Comparison of ENCODE assay signal across 7 mouse cellular contexts in genomic region chr13:108159963-108160362, GRCm38 (mm10). TPM values are rescaled to one million over a fixed set of nuclear protein-coding genes. Genes with fewer than 3 reads are reported as not detected.
DNase-seq lines count a peak whose midpoint lies in the region; ATAC-seq and TF ChIP-seq lines count a peak whose summit lies in the region.

No protein-coding gene starts in this region.

- no peaks in the 10 kb centered on the region for H3K27me3 ChIP-seq in hindbrain, postnatal 0 days (ENCODE audit: insufficient read depth, low read length)

- H3K9ac ChIP-seq in hindbrain, postnatal 0 days (replicated peaks; ENCODE audit: low read length): no peak overlapping the region

- TF ChIP-seq POLR2A in lung, adult 2 months (IDR thresholded peaks at IDR 0.05; ENCODE audit: borderline replicate concordance, extremely low read depth, low read depth, low read length): no peak

- TF ChIP-seq CTCF in lung, adult 2 months (IDR thresholded peaks at IDR 0.05; ENCODE audit: insufficient read depth, low read length): 0 out of 2 replicates have a peak, but pooled peaks have one; percentile 8
- TF ChIP-seq CTCF in hindbrain, postnatal 0 days (IDR thresholded peaks at IDR 0.05; ENCODE audit: low read depth): peak; percentile 57

- no peak for ATAC-seq in hindbrain, postnatal 0 days

- H3K4me1 ChIP-seq in lung, adult 2 months (ENCODE audit: control insufficient read depth, insufficient read depth, low read length): peaks cover 4% of the 10 kb centered on the region; the same call in 1 of the 2 replicates
- peaks cover 6% of the 10 kb centered on the region; the same call in 1 of the 2 replicates for H3K4me1 ChIP-seq in hindbrain, postnatal 0 days (ENCODE audit: insufficient read depth, low read length)

- DNase-seq in lung, adult 2 months: no peak
- no peak for DNase-seq in lung, postnatal 25 days (ENCODE audit: low spot score)
- DNase-seq in brain, adult 2 months (ENCODE audit: low read depth, low spot score): peak; percentile 56
- peak; percentile 68 for DNase-seq in hindbrain, postnatal 0 days (ENCODE audit: low spot score)
- peak; percentile 42 for DNase-seq in retina, postnatal 1 day
- DNase-seq in urinary bladder, postnatal 4 days (ENCODE audit: low spot score in 2 of 2): no peak
- no peak for DNase-seq in gastrocnemius, postnatal 4 days (ENCODE audit: low spot score in 2 of 2)

- H3K36me3 ChIP-seq in hindbrain, postnatal 0 days (ENCODE audit: insufficient read depth, low read length): no peaks in the 10 kb centered on the region; the same call in 1 of the 2 replicates

- no peaks in the 10 kb centered on the region for H3K9me3 ChIP-seq in hindbrain, postnatal 0 days (ENCODE audit: low read length)

- H3K4me3 ChIP-seq in lung, adult 2 months (replicated peaks; ENCODE audit: extremely low read depth, low read depth, low read length): no peak overlapping the region
- H3K4me3 ChIP-seq in hindbrain, postnatal 0 days (ENCODE audit: low read length): no peak overlapping the region

- H3K4me2 ChIP-seq in hindbrain, postnatal 0 days (ENCODE audit: low read depth, low read length): peak overlapping the region; percentile 90; the same call in 1 of the 2 replicates

- H3K27ac ChIP-seq in hindbrain, postnatal 0 days: no peak overlapping the region

- 46% methylated on average over 7 of the region's 7 CpGs for WGBS in lung, adult 2 months
- 60% methylated on average over 7 of the region's 7 CpGs for WGBS in hindbrain, postnatal 0 days

RNA-seq across cellular contexts. Expression of gene Ercc8, which starts 1.4 kb away (rescaled TPM):
- polyA plus RNA-seq in lung, adult 2 months (2012; rRNA removed): 5.6 and 8.6 TPM in 2 replicates
- 28.1 and 32.9 TPM in 2 replicates for total RNA-seq in hindbrain, postnatal 0 days (2014; rRNA removed)
- polyA plus RNA-seq in hindbrain, postnatal 0 days (2015; fragmentation: Nextera tagmentation; extraction: Ambion mirVana): 26.1 and 28.3 TPM in 2 replicates
- 10 to 100 TPM; 13.5 to 13.7 TPM for total RNA-seq in gastrocnemius, postnatal 4 days (2021)

RNA-seq across cellular contexts. Expression of gene Ndufaf2, which starts 1.5 kb away (rescaled TPM):
- 3.6 and 7.1 TPM in 2 replicates for polyA plus RNA-seq in lung, adult 2 months (2012; rRNA removed)
- 8.2 and 15.2 TPM in 2 replicates for total RNA-seq in hindbrain, postnatal 0 days (2014; rRNA removed)
- 74.9 and 81.4 TPM in 2 replicates for polyA plus RNA-seq in hindbrain, postnatal 0 days (2015; fragmentation: Nextera tagmentation; extraction: Ambion mirVana)
- total RNA-seq in gastrocnemius, postnatal 4 days (2021): 10 to 100 TPM; 16.5 to 17.4 TPM

RNA-seq across cellular contexts. Expression of gene Elovl7, which starts 54.2 kb away (rescaled TPM):
- 1.1 and 4.8 TPM in 2 replicates for polyA plus RNA-seq in lung, adult 2 months (2012; rRNA removed)
- total RNA-seq in hindbrain, postnatal 0 days (2014; rRNA removed): 1.7 and 4.0 TPM in 2 replicates
- polyA plus RNA-seq in hindbrain, postnatal 0 days (2015; fragmentation: Nextera tagmentation; extraction: Ambion mirVana): 5.2 and 6.8 TPM in 2 replicates
- 1 to 10 TPM; 1.4 to 1.8 TPM for total RNA-seq in gastrocnemius, postnatal 4 days (2021)

Comparison
In these comparisons a context has a peak if more than half of its experiments do, and no peak if none do; other contexts are left out.
1. DNase-seq: peak in brain, adult 2 months (single experiment), hindbrain, postnatal 0 days (single experiment) and retina, postnatal 1 day (single experiment); none in lung, adult 2 months (single experiment), lung, postnatal 25 days (single experiment), urinary bladder, postnatal 4 days (0 of 2) and gastrocnemius, postnatal 4 days (0 of 2).